Mouse (Mus musculus) hindbrain, postnatal 0 days (tissue): Measurements from ENCODE around the gene Armcx1. TPM values are rescaled to one million over a fixed set of nuclear protein-coding genes. Genes with fewer than 3 reads are reported as not detected.
"Not testable (repeated sequence)": the region's sequence is repeated elsewhere in the genome, so short reads cannot be mapped to it uniquely, and the experiment has no call there.

Experiments used
- ATAC-seq: fragments of 200-750 bp; cut with Nextera tagmentation; 2 replicates; pipeline ENCODE4 v1.8.0; 2017; ENCODE audit warnings: mild to moderate bottlenecking, moderate TSS enrichment, moderate library complexity
- DNase-seq: peaks from one replicate; pipeline ENCODE4 v3.0.0-alpha.2; 2015; ENCODE audit warnings: low spot score
- H3K27ac ChIP-seq: fragments of 300-500 bp; sonication (generic); 2 replicates; pipeline ENCODE4 v1.5.1; 2014; ENCODE audit warnings: mild to moderate bottlenecking
- H3K27me3 ChIP-seq: fragments of 300-500 bp; sonication (generic); 2 replicates; pipeline ENCODE4 v1.6.1; 2014; ENCODE audit warnings: low read length, mixed read lengths; ENCODE audit not compliant: insufficient read depth
- H3K36me3 ChIP-seq: fragments of 300-500 bp; sonication (generic); 2 replicates; pipeline ENCODE4 v1.6.1; 2014; ENCODE audit warnings: low read length, mixed read lengths; ENCODE audit not compliant: insufficient read depth
- H3K4me1 ChIP-seq: fragments of 300-500 bp; sonication (generic); 2 replicates; pipeline ENCODE4 v1.6.1; 2014; ENCODE audit warnings: antibody characterized with exemption, low read length, mixed read lengths; ENCODE audit not compliant: insufficient read depth
- H3K4me2 ChIP-seq: fragments of 300-500 bp; sonication (generic); 2 replicates; pipeline ENCODE4 v1.6.1; 2014; ENCODE audit warnings: low read depth, mild to moderate bottlenecking, low read length, moderate library complexity, mixed read lengths
- H3K4me3 ChIP-seq: fragments of 300-500 bp; sonication (generic); 2 replicates; pipeline ENCODE4 v1.5.1; 2014; ENCODE audit warnings: low read length
- H3K9ac ChIP-seq: fragments of 300-500 bp; sonication (generic); replicated peaks from 2 replicates; pipeline ENCODE4 v1.6.1; 2014; ENCODE audit warnings: mild to moderate bottlenecking, low read length, moderate library complexity, mixed read lengths
- H3K9me3 ChIP-seq: fragments of 300-500 bp; sonication (generic); 2 replicates; pipeline ENCODE4 v1.6.1; 2016; ENCODE audit warnings: low read length, mixed read lengths
- CTCF ChIP-seq: IDR thresholded peaks from 2 replicates; pipeline ENCODE4 v1.5.1; 2016; ENCODE audit warnings: antibody characterized with exemption, control low read depth, low read depth
- WGBS: fragments of 180-500 bp; shearing (Covaris S2); extraction: QIAGEN DNeasy Blood & Tissue Kit; methylation state at CpG from one replicate; pipeline ENCODE4 v1.1.7; 2014; 5-methylcytosine and 5-hydroxymethylcytosine counted together
- polyA plus RNA-seq: library from polyadenylated mRNA; unstranded; fragments of >200 nt; fragmentation: Nextera tagmentation; extraction: Ambion mirVana; gene quantifications from 2 replicates; pipeline ENCODE4 v1.2.1, GENCODE M21; 2015
- total RNA-seq: library from RNA; depleted of rRNA; stranded (reverse); fragments of >200 nt; gene quantifications from 2 replicates; pipeline ENCODE4 v1.2.3, GENCODE M21; 2014

The Armcx1 gene
- total and polyA plus RNA-seq, 2 experiments from 2014 or later = 29.9 to 67.1 TPM

DNA sequence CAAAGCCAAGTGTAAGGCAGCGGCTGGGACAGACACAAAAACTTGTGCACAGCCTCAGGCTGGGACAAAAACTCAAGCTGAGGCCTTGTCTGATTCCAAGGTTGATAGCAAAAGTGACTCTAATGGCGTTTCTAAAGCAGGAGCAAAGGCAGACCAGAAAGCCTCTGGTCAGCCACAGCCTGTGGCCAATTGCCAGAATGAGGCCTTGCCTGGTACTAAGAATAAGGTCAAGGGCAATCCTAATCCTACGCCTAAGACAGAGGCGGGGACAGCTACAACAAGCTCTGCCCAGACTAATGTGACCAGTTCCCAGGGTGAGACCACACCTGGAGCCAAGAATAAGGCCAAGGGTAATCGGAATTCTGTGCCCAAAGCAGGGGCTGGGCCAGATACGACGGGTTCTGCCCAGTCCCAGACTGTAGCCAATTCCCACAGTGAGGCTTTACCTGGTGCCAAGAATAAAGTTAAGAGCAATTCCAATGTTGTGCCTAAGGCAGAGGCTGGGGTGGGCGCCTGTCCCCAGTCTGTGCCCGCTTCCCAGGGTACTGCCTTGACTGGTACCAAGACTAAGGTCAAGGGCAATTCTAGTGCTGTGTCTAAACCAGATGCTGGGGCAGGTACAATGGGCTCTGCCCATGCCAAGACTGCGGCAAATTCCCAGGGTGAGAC, 26.8 kb upstream of the Armcx1 start:
- no peak overlapping the region for H3K9ac ChIP-seq
- H3K4me3 ChIP-seq = no peak overlapping the region
- DNase-seq = no peak
- H3K4me2 ChIP-seq = no peak overlapping the region
- no peak overlapping the region for H3K27ac ChIP-seq
- no peaks in the 10 kb centered on the region for H3K27me3 ChIP-seq
- no peak for ATAC-seq
- no peaks in the 10 kb centered on the region for H3K9me3 ChIP-seq
- TF ChIP-seq CTCF = no peak
- 78% methylated on average over 10 of the region's 10 CpGs for WGBS
- no peaks in the 10 kb centered on the region for H3K4me1 ChIP-seq
- peaks cover 5% of the 10 kb centered on the region; the same call in 1 of the 2 replicates for H3K36me3 ChIP-seq

DNA sequence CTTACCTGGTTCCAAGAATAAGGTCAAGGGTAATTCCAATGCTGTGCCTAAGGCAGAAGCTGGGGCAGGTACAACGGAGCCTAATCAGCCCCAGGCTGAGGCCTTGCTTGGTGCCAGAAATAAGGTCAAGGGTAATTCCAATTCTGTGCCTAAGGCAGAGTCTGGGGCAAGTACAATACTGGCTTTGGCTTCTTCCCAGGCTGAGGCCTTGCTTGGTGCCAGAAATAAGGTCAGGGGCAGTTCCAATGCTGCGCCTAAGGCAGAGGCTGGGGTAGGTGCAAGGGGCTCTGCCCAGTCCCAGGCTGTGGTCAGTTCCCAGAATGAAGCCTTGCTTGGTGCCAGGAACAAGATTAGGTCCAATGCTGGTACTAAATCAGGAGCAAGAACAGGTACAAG, 26.2 kb upstream of the Armcx1 start:
- H3K27me3 ChIP-seq = no peaks in the 10 kb centered on the region
- H3K36me3 ChIP-seq = peaks cover 5% of the 10 kb centered on the region; the same call in 1 of the 2 replicates
- DNase-seq (no peak), ATAC-seq (no peak)
- no peaks in the 10 kb centered on the region for H3K4me1 ChIP-seq
- H3K9ac ChIP-seq = no peak overlapping the region
- no peak overlapping the region for H3K4me3 ChIP-seq
- H3K4me2 ChIP-seq = no peak overlapping the region
- 85% methylated on average over 2 of the region's 2 CpGs for WGBS
- no peak overlapping the region for H3K27ac ChIP-seq
- no peak for TF ChIP-seq CTCF
- H3K9me3 ChIP-seq = no peaks in the 10 kb centered on the region

DNA sequence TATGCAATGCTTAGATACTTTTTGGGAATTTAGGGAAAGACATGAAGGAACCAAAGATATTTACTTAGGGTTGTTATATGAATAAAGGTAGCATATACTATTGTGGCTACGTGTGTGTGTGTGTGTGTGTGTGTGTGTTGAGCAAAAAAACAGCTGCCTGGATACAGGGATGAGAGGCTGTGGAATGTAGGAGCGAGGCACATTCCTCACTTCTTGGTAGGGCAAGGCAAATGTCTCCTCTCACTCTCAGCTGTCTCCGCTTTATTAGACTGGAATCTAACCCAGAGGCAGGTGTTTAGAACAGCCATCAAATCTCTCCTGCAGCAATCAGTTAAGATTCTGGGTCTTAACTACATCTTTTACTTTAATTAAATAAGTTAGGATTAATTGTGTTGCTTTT, 900 bp upstream of the Armcx1 start:
- Histone ChIP-seq H3K4me2 (peak overlapping the region; percentile 53; the same call in 1 of the 2 replicates), H3K27ac (no peak overlapping the region), H3K4me1 (no peaks in the 10 kb centered on the region), H3K4me3 (no peak overlapping the region), H3K27me3 (no peaks in the 10 kb centered on the region), H3K36me3 (no peaks in the 10 kb centered on the region), H3K9me3 (no peaks in the 10 kb centered on the region), H3K9ac (no peak overlapping the region; the same call in 1 of the 2 replicates)
- DNase-seq (no peak), ATAC-seq (no peak)
- 46% methylated on average over 3 of the region's 3 CpGs for WGBS
- TF ChIP-seq CTCF = no peak

DNA sequence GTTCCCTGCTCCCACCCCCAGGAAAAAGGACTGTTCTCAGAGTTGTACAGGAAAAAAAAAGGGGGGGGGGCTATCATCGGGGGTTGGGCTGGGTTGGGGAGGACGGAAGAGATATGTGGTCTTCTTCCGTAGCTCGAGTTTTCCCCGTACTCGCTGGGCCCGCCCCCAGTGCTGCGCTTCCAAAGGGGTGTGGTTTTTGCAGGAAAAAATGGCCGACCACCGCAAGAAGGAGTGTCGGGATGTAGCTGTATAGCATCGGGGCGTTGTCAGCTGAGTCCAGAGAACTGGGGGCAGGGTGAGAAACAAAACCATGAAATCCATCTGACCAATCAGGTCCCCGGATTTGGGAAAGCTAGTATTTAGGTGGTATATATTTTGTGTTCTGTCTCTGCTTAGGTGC, 761 bp downstream of the Armcx1 start:
- no peaks in the 10 kb centered on the region for H3K36me3 ChIP-seq
- WGBS = 37% methylated on average over 14 of the region's 14 CpGs
- peak overlapping the region; percentile 49 for H3K4me3 ChIP-seq
- peak; percentile 91 for ATAC-seq
- H3K4me1 ChIP-seq = no peaks in the 10 kb centered on the region
- H3K9me3 ChIP-seq = no peaks in the 10 kb centered on the region
- peak overlapping the region; percentile 53 for H3K4me2 ChIP-seq
- TF ChIP-seq CTCF = no peak
- DNase-seq = peak; percentile 83
- peak overlapping the region; percentile 93 for H3K27ac ChIP-seq
- H3K27me3 ChIP-seq = no peaks in the 10 kb centered on the region
- peak overlapping the region; percentile 72 for H3K9ac ChIP-seq

DNA sequence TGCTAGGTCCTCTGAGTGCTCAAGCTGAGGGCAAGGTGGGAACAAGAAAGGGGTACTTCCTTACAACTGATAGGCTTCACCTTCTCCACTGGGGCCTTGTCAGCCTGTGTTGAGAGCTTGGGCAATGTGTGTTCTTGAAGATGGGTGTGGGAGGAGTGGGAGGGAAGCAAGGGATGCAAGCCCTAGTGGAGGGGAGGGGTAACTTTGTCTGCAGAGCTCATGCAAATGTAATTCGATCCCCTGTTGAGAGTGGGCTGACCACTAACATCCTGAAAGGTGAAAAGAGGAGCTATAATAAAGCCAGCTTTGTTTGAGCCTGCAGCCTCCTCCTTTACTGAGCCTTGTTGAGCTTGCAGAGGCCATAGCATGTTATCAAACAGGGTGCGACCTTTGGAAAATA, 6.0 kb downstream of the Armcx1 start:
- not testable (repeated sequence) for H3K4me3 ChIP-seq, H3K36me3 ChIP-seq, H3K9me3 ChIP-seq, H3K4me2 ChIP-seq, H3K27me3 ChIP-seq, ATAC-seq, DNase-seq, H3K27ac ChIP-seq, H3K4me1 ChIP-seq, H3K9ac ChIP-seq
- WGBS = 26% methylated on average over 2 of the region's 2 CpGs

DNA sequence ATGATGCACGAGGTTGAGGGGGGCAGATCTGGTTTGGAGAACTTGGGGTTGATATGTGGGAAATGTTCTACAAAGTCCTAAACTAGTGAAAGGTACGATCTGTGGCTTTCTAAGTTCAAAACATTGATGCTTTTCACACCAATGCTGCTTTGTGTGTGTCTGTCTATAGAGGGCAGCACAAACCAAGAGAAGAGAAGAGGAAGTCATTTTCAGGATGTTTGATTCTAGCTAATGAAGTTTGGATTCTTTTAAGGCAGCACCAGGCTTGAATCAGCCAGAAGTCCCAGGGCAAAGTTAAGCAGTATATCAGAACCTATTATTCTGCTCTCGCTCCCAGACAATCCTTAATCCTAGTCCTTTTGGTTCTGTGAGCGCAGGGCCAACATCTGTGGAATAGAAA, 12.0 kb downstream of the Armcx1 start:
- H3K9me3 ChIP-seq = no peaks in the 10 kb centered on the region
- peak; percentile 72 for TF ChIP-seq CTCF
- WGBS = 48% methylated on average over 4 of the region's 4 CpGs
- no peaks in the 10 kb centered on the region for H3K4me1 ChIP-seq
- no peak overlapping the region for H3K4me3 ChIP-seq
- DNase-seq (peak; percentile 51), ATAC-seq (no peak)
- H3K4me2 ChIP-seq = no peak overlapping the region
- no peaks in the 10 kb centered on the region for H3K36me3 ChIP-seq
- H3K9ac ChIP-seq = no peak overlapping the region
- no peaks in the 10 kb centered on the region for H3K27me3 ChIP-seq
- H3K27ac ChIP-seq = no peak overlapping the region

DNA sequence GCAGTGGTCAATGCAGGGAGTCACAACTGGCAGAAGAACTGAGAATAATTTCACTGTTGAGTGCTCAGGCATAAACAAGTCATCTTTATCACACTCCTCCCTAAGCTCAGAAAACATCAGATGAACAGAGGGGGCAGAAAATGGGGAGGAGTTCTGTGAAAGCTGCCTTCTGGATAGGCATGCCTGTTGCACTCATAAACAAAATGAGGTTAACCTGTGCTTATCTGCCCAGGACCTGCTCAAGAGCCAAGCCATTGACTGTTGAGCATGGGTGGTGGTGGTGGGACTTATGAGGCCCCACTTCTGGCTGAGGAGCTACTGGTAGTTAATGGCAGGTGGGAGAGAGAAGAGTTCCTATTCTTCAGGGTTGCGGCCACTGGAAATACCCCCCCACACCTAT, 20.0 kb downstream of the Armcx1 start:
- TF ChIP-seq CTCF = no peak
- ATAC-seq (no peak), DNase-seq (no peak)
- no peak overlapping the region for H3K4me2 ChIP-seq
- H3K36me3 ChIP-seq = no peaks in the 10 kb centered on the region
- H3K9ac ChIP-seq = no peak overlapping the region
- no peaks in the 10 kb centered on the region for H3K9me3 ChIP-seq
- H3K27ac ChIP-seq = no peak overlapping the region
- no peaks in the 10 kb centered on the region for H3K27me3 ChIP-seq
- H3K4me3 ChIP-seq = no peak overlapping the region
- H3K4me1 ChIP-seq = no peaks in the 10 kb centered on the region
- 100% methylated on average over 1 of the region's 1 CpGs for WGBS
